Mouse (Mus musculus): ENCODE measurements around the gene Tcte2. TPM values are rescaled to one million over a fixed set of nuclear protein-coding genes. Genes with fewer than 3 reads are reported as not detected.

Gene Tcte2
- polyA plus RNA-seq (2014; fragmentation: Illumina TruSeq; extraction: RNeasy Lipid Tissue Mini Kit (QIAGEN cat#74804); ENCODE audit: low read depth, low replicate concordance), result 2.5 TPM

DNA sequence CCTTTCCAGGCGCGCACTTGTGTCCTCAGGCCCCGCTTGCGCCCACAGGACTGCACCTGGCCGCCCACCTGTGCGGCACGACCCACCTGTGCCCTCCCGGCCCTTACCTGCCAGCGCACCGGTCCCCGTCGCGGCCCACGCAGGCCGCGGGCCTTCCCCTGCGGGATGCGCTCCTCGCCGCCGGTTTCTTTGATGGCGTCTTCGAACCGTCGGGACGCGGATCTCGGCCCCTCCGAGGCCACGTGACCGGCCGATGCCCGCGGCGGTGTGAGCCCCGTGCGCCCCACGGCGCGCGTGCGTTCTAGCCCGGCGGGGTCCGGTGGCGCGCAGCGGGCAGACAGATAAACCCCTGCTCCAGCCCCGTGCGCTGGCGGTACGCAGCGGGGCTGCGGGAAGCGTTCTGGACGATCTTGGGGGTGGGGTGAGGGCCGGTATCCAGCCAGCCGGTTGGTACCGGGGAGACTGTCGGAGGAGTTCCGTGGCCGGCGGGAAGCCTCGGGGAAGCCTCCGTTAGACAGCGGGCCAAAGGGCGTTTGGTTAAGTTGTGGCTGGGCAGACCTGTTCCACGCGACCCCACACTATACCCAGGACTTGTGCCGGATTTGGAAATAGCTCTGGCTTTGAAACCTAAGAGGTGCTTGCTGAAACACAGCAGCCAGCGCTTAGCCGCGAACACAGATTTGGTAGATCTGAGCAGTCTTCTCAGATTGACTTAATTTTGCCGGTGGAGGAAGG lies at the start of gene Tcte2:
Gene Tcte2 (minus strand): TSS at position 647 of the 735 bp plus-strand sequence.

GRCm38 (mm10) chr17:13759853-13760627 lies 1.6 kb downstream of the Tcte2 start, which contains the start of gene Afdn:
Afdn (plus strand) TSS chr17:13760539.

Other genes starting within 250 kb of the Tcte2 start
- 310 TPM for gene Afdn, start 1.3 kb downstream of the Tcte2 start, polyA plus RNA-seq (2014; fragmentation: Illumina TruSeq; extraction: RNeasy Lipid Tissue Mini Kit (QIAGEN cat#74804); ENCODE audit: low read depth, low replicate concordance)
- not detected for gene Gm7168, start 186.5 kb upstream of the Tcte2 start, polyA plus RNA-seq (2014; fragmentation: Illumina TruSeq; extraction: RNeasy Lipid Tissue Mini Kit (QIAGEN cat#74804); ENCODE audit: low read depth, low replicate concordance)
- not detected for gene Gm7356, start 241.9 kb upstream of the Tcte2 start, polyA plus RNA-seq (2014; fragmentation: Illumina TruSeq; extraction: RNeasy Lipid Tissue Mini Kit (QIAGEN cat#74804); ENCODE audit: low read depth, low replicate concordance)